Mouse (Mus musculus): ENCODE measurements at regions not wholly inside any gene's neighbourhood (a gene's known extent, or its start where the extent isn't known, plus 50 kb on each side); places are given as distances from the start of the nearest gene placed in this dataset.

DNA sequence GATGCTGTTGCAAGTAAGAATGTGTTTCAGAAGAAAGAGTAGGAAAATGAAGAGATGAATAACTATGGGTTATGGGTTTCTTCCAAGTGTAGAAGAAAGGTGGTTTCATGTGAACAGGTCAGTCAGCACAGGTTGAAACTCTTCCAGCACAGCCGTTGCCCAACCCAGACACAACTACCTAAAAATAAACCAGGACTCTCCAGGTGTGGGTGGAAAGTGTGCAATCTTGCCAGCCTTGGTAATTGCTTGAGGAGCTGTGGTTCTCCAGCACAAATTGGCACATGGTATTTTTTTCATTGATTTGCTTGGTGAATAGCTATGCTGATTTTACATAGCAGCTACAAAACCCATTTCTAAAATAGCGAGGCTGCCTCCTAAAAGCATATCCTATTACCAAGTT, 116.6 kb downstream of the Cartpt start:
- H3K4me2 ChIP-seq (ENCODE audit: low read depth, low read length): no peak overlapping the region
- ATAC-seq: no peak
- no peaks in the 10 kb centered on the region for H3K36me3 ChIP-seq (replicated peaks; ENCODE audit: insufficient read depth, low read length)
- no peak overlapping the region for H3K9ac ChIP-seq (replicated peaks)
- WGBS (ENCODE audit: insufficient replicate concordance): 70% methylated on average over 2 of the region's 2 CpGs
- no peak overlapping the region for H3K4me3 ChIP-seq (ENCODE audit: low read depth, low read length)
- H3K27ac ChIP-seq (ENCODE audit: low read depth): no peak overlapping the region
- no peak for DNase-seq
- no peaks in the 10 kb centered on the region for H3K9me3 ChIP-seq (ENCODE audit: low read length)
- H3K27me3 ChIP-seq (ENCODE audit: insufficient read depth, low read length): no peaks in the 10 kb centered on the region
- TF ChIP-seq CTCF (IDR thresholded peaks at IDR 0.05; ENCODE audit: low read depth): no peak
- no peak for TF ChIP-seq EP300 (IDR thresholded peaks at IDR 0.05; ENCODE audit: low read depth)
- no peaks in the 10 kb centered on the region for H3K4me1 ChIP-seq (ENCODE audit: insufficient read depth)

GRCm38 (mm10) chr13:99782883-99783721, 117.8 kb downstream of the Cartpt start:
- Histone ChIP-seq H3K4me2 (ENCODE audit: low read depth, low read length) (no peak overlapping the region), H3K27me3 (ENCODE audit: insufficient read depth, low read length) (no peaks in the 10 kb centered on the region), H3K9me3 (ENCODE audit: low read length) (no peaks in the 10 kb centered on the region), H3K27ac (ENCODE audit: low read depth) (no peak overlapping the region), H3K4me3 (ENCODE audit: low read depth, low read length) (no peak overlapping the region), H3K9ac (replicated peaks) (no peak overlapping the region), H3K4me1 (ENCODE audit: insufficient read depth) (no peaks in the 10 kb centered on the region), H3K36me3 (replicated peaks; ENCODE audit: insufficient read depth, low read length) (no peaks in the 10 kb centered on the region)
- DNase-seq (no peak), ATAC-seq (no peak)
- TF ChIP-seq EP300 (IDR thresholded peaks at IDR 0.05; ENCODE audit: low read depth): no peak
- TF ChIP-seq CTCF (IDR thresholded peaks at IDR 0.05; ENCODE audit: low read depth): no peak
- WGBS (ENCODE audit: insufficient replicate concordance): 78% methylated on average over 15 of the region's 15 CpGs

DNA sequence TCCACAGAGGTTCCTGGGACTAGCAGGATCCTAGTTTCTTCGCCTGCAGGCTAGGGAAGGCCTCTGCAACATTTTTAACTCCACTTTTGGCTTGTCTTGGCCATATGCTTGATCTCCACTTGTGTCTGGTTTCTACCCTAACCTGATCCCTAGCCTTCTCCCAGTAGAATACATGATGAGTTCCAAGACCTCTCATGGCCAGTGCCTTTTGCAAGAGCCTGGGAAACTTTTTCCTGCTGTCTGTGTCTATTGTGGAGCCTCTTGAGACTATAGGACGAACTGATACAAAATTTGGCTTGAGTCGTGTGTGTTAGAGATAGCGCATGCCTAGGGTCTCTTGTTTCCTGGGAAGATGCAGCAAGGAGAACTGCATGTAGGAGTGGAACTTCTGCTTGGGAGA, 119.3 kb downstream of the Cartpt start:
- Histone ChIP-seq H3K4me3 (ENCODE audit: low read depth, low read length) (no peak overlapping the region), H3K4me2 (ENCODE audit: low read depth, low read length) (no peak overlapping the region), H3K27me3 (ENCODE audit: insufficient read depth, low read length) (no peaks in the 10 kb centered on the region), H3K36me3 (replicated peaks; ENCODE audit: insufficient read depth, low read length) (no peaks in the 10 kb centered on the region), H3K27ac (ENCODE audit: low read depth) (no peak overlapping the region), H3K9ac (replicated peaks) (no peak overlapping the region), H3K4me1 (ENCODE audit: insufficient read depth) (no peaks in the 10 kb centered on the region), H3K9me3 (ENCODE audit: low read length) (no peaks in the 10 kb centered on the region)
- DNase-seq (no peak), ATAC-seq (no peak)
- 70% methylated on average over 4 of the region's 4 CpGs for WGBS (ENCODE audit: insufficient replicate concordance)
- TF ChIP-seq CTCF (IDR thresholded peaks at IDR 0.05; ENCODE audit: low read depth) (no peak), EP300 (IDR thresholded peaks at IDR 0.05; ENCODE audit: low read depth) (no peak)

DNA sequence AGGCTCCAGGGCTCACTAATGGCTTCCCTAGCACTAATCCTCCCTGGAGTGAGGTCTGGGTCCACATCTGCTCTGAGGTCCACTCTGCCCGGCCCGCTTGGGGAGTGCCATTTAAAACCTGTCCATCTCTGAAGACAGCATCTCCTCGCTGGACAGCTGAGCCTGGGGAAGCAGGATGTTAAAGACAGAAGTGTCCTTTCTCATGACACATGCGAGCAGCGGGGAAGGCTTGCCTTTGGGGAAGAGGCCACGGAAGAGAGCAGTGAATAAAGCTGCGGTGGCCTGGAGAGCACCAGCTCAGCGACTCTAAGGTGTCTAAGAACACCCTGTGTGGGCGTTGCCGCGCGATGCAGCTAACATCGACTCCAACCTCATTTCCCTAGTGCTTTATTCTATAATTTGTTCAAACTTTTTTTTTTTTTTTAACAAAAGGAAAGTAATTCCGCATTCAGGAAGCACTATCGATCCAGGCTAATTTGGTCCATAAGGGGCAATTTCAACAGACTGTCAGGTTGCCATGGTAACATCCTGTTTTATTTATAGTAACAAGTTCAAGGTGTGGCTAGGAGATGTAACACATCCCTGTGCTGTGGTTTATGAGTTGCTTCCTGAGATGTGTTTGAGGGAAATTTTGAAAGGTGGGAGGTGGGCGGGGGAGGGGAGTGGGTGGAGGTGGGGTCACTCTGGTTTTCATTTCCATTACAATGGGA, 120.0 kb downstream of the Cartpt start:
- no peak for ATAC-seq
- H3K9me3 ChIP-seq (ENCODE audit: low read length): no peaks in the 10 kb centered on the region
- H3K4me1 ChIP-seq (ENCODE audit: insufficient read depth): no peaks in the 10 kb centered on the region
- no peak overlapping the region for H3K4me3 ChIP-seq (ENCODE audit: low read depth, low read length)
- 37% methylated on average over 16 of the region's 16 CpGs for WGBS (ENCODE audit: insufficient replicate concordance)
- H3K36me3 ChIP-seq (replicated peaks; ENCODE audit: insufficient read depth, low read length): no peaks in the 10 kb centered on the region
- no peak overlapping the region for H3K9ac ChIP-seq (replicated peaks)
- no peak for DNase-seq
- H3K27me3 ChIP-seq (ENCODE audit: insufficient read depth, low read length): no peaks in the 10 kb centered on the region
- H3K4me2 ChIP-seq (ENCODE audit: low read depth, low read length): no peak overlapping the region
- H3K27ac ChIP-seq (ENCODE audit: low read depth): no peak overlapping the region
- no peak for TF ChIP-seq CTCF (IDR thresholded peaks at IDR 0.05; ENCODE audit: low read depth)
- TF ChIP-seq EP300 (IDR thresholded peaks at IDR 0.05; ENCODE audit: low read depth): no peak

- Histone ChIP-seq H3K27me3 (ENCODE audit: insufficient read depth, low read length) (no peaks in the 10 kb centered on the region), H3K4me1 (ENCODE audit: insufficient read depth) (no peaks in the 10 kb centered on the region), H3K27ac (ENCODE audit: low read depth) (no peak overlapping the region), H3K9ac (replicated peaks) (no peak overlapping the region), H3K4me3 (ENCODE audit: low read depth, low read length) (no peak overlapping the region), H3K9me3 (ENCODE audit: low read length) (no peaks in the 10 kb centered on the region), H3K36me3 (replicated peaks; ENCODE audit: insufficient read depth, low read length) (no peaks in the 10 kb centered on the region), H3K4me2 (ENCODE audit: low read depth, low read length) (no peak overlapping the region)
- ATAC-seq: no peak
- 55% methylated on average over 2 of the region's 2 CpGs for WGBS (ENCODE audit: insufficient replicate concordance)
- TF ChIP-seq EP300 (IDR thresholded peaks at IDR 0.05; ENCODE audit: low read depth) (no peak), CTCF (IDR thresholded peaks at IDR 0.05; ENCODE audit: low read depth) (no peak)
- no peak for DNase-seq
These were observed 122.1 kb downstream of the Cartpt start for GRCm38 (mm10) chr13:99778747-99779146.

- ATAC-seq: no peak
- WGBS (ENCODE audit: insufficient replicate concordance): 45% methylated on average over 9 of the region's 9 CpGs
These were observed 123.2 kb downstream of the Cartpt start for GRCm38 (mm10) chr13:99777736-99778135.

More at GRCm38 (mm10) chr13:99777736-99778135, 123.2 kb downstream of the Cartpt start:
- no peaks in the 10 kb centered on the region for H3K36me3 ChIP-seq (replicated peaks; ENCODE audit: insufficient read depth, low read length)
- H3K9ac ChIP-seq (replicated peaks): no peak overlapping the region
- no peaks in the 10 kb centered on the region for H3K4me1 ChIP-seq (ENCODE audit: insufficient read depth)
- no peak overlapping the region for H3K4me2 ChIP-seq (ENCODE audit: low read depth, low read length)
- no peaks in the 10 kb centered on the region for H3K27me3 ChIP-seq (ENCODE audit: insufficient read depth, low read length)
- TF ChIP-seq CTCF (IDR thresholded peaks at IDR 0.05; ENCODE audit: low read depth): no peak
- no peak for TF ChIP-seq EP300 (IDR thresholded peaks at IDR 0.05; ENCODE audit: low read depth)
- H3K4me3 ChIP-seq (ENCODE audit: low read depth, low read length): no peak overlapping the region
- no peak overlapping the region for H3K27ac ChIP-seq (ENCODE audit: low read depth)
- DNase-seq: no peak
- no peaks in the 10 kb centered on the region for H3K9me3 ChIP-seq (ENCODE audit: low read length)

Measured in liver, postnatal 0 days (tissue).